Mouse (Mus musculus) G1E-ER4 (cell line): ENCODE data around the gene H2-Q2. TPM values are rescaled to one million over a fixed set of nuclear protein-coding genes. Genes with fewer than 3 reads are reported as not detected.

Experiments used
- GATA1 ChIP-seq: IDR thresholded peaks from one replicate; pipeline ENCODE4 v1.8.0; 2012; ENCODE audit warnings: low read length, inconsistent platforms
- polyA plus RNA-seq: library from polyadenylated mRNA; stranded (reverse); fragments of >175 nt; gene quantifications from 2 replicates; pipeline ENCODE4 v1.2.3, GENCODE M21; 2012

The H2-Q2 gene
- not detected in 2 replicates for polyA plus RNA-seq

DNA sequence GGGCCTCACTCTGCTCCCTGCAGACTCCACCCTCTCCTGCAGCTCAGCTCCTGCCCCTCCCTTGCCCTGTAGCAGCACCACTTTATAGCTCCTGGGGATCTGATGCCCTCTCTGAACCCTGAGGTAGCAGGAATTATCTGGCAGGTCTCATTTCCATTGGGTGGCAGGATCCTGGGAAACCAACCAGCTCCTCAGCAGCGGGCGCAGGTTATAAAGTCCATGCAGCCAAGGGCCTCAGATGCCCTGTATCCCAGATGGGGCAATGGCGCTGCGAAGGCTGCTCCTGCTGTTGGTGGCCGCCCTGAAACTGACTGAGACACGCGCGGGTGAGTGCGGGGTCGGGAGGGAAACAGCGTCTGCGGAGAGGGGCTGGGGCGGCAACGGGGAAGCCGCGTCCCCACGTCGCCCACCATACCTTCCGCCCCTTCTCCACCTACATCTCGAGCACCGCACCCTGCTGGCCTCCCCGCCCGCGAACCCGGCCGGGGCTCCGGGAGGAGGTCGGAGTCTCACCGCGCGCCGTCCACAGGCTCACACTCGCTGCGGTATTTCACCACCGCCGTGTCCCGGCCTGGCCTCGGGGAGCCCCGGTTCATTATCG lies at the start of gene H2-Q2:
TSS of gene H2-Q2 (plus strand) at position 172 of the 601 bp plus-strand sequence.
- TF ChIP-seq GATA1 = no peak

GRCm38 (mm10) chr17:35301645-35302258 lies 40.3 kb upstream of the H2-Q2 start:
- TF ChIP-seq GATA1 = no peak

DNA sequence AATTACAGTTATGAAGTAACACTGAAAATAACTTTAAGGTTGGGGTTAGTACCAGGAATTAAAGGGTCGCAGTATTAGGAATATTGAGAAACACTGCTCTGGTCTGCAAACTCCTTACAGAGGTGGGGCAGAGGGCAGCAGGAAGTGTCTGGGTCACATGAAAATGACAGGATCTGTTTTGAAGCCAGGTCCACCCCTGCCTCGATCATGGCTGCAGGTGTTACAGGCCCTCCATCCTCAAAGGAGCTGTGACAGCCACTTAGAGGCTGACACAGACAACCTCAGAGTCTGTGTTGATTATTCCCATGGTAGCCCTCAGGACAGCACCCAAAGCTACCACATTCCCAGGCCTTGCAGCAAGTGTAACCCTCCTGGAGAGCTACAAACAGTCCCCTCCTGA lies 38.8 kb upstream of the H2-Q2 start:
- no peak for TF ChIP-seq GATA1

DNA sequence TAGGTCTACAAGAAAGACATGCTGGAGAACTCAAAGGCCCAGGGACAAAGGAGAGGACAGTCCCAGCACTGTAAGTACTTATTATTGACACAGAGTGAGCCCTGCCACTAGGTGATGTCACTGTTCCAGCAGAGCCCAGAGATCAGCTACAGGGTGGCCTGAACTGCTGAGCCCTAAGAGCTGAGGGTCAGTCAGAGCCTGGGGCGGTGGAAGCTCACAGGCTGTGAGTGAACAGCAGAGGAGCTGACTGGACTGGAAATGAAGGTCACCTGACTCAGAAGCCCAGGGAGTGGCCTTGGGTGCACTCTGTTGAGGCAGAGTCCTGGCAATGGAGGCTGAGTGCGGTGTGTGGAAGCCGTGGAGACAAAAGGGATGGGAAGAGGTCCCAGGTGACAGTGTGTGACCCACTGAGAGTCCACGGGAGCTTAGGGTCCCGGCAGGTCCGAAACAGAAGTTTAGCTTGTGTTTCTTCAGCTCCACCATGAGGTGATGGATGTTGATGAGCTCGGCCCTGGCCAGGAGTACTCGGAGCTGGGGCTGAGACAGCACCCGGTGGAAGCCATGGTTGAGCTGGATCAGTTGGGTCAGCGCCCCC lies 38.2 kb upstream of the H2-Q2 start:
- no peak for TF ChIP-seq GATA1

DNA sequence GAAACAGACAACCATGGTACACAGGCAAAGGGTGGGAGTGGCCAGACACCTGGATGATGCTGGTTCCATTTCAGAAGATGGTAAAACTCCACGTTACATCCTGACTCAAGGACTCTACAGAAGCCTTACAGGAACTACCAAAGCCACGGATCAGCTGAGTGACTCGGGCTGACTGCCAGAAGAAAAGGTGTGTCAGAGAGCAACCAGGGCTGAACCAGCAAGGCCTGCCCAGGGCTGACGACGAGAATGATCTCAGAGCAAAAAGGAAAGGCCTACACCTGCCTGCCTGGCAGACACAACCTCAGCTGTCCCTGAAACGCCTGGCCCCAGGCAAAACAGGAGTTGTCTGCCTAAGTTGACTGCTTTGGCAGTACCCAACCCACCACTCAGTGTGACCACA lies 37.6 kb upstream of the H2-Q2 start:
- no peak for TF ChIP-seq GATA1

- no peak for TF ChIP-seq GATA1
These were observed 23.4 kb upstream of the H2-Q2 start for GRCm38 (mm10) chr17:35318671-35319070.

GRCm38 (mm10) chr17:35320327-35321081 lies 21.5 kb upstream of the H2-Q2 start, which contains the start of gene H2-Q1:
Gene H2-Q1, plus strand, starts transcription at chr17:35320405.
- no peak for TF ChIP-seq GATA1

DNA sequence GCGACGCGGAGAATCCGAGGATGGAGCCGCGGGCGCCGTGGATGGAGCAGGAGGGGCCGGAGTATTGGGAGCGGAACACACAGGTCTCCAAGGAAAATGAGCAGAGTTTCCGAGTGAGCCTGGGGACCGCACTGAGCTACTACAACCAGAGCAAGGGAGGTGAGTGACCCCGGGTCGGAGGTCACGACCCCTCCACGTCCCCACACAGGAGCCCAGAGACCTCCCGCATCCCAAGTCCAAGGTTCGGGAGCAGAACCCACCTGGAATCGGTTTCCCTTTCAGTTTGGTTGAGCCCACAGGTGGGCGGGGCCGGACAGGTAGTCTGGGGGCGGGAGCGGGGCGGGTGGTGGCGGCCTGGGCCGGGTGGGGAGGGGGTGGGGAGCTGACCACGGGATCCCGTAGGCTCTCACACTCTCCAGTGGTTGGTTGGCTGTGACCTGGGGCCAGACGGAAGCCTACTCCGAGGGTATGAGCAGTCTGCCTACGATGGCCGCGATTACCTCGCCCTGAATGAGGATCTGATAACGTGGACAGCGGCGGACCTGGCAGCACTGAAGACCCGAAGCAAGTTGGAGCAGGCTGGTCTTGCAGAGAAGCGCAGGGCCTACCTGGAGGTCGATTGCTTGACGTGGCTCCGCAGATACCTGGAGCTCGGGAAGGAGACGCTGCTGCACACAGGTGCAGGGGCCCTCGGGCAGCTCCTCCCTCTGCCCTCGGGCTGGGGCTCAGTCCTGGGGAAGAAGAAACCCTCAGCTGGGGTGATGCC lies 852 bp downstream of the H2-Q2 start:
- no peak for TF ChIP-seq GATA1

GRCm38 (mm10) chr17:35354071-35354470 lies 12.0 kb downstream of the H2-Q2 start:
- TF ChIP-seq GATA1 = no peak

DNA sequence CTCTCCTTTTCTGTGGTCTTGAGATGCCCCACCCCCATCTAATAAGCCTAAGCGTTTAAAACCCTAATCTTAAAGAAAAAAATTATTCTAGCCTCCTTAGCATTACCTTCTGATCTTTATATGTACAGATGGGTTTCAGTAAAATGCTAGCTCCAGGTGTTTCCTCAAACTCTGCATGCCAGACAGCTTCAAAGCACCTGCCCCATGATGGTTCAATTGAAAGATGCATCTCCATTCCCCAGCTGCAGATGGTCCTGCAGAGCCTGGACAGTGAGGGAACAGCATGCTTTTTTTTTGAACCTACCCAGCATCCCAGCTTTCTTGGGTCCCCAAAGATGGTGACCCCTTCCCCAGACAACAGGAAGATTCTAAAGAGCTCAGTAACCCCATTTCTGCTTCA lies 15.0 kb downstream of the H2-Q2 start:
- TF ChIP-seq GATA1 = no peak

DNA sequence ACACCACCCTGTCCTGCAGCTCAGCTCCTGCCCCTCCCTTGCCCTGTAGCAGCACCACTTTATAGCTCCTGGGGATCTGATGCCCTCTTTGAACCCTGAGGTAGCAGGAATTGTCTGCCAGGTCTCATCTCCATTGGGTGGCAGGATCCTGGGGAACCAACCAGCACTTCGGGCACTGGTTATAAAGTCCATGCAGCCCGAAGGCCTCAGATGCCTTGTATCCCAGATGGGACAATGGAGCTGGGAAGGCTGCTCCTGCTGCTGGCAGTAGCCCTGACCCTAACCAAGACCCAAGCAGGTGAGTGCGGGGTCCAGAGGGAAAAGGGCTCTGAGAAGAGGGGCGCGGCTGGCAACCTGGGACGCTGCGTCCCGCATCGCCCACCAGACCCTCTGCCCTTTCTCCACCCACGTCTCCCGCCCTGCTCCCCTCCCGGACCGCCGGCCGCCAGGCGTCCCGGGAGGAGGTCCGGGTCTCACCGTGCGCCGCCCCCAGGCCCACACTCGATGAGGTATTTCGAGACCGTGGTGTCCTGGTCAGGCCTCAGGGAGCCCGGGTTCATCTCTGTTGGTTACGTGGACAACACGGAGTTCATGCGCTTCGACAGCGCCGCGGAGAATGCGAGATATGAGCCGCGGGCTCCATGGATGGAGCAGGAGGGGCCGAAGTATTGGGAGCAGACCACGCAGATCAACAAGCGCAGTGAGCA lies 16.9 kb downstream of the H2-Q2 start:
- no peak for TF ChIP-seq GATA1

DNA sequence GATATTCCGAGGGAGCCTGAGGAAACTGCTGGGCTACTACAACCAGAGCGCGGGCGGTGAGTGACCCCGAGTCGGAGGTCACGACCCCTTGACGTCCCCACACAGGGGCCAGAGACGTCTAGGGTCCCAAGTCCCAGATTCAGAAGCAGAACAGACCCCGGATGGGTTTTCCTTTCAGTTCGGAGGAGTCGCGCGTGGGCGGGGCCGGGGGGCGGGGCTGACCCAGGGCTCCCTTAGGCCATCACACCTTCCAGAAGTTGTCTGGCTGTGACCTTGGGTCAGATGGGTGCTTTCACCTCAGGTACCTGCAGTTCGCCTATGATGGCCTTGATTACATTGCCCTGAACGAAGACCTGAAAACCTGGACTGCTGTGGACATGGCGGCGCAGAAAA lies 17.4 kb downstream of the H2-Q2 start:
- TF ChIP-seq GATA1 = no peak

- no peak for TF ChIP-seq GATA1
These were observed 37.3 kb downstream of the H2-Q2 start, which contains the start of gene H2-Q4 for GRCm38 (mm10) chr17:35379369-35379728. Gene H2-Q4, plus strand, starts transcription at chr17:35379617.

DNA sequence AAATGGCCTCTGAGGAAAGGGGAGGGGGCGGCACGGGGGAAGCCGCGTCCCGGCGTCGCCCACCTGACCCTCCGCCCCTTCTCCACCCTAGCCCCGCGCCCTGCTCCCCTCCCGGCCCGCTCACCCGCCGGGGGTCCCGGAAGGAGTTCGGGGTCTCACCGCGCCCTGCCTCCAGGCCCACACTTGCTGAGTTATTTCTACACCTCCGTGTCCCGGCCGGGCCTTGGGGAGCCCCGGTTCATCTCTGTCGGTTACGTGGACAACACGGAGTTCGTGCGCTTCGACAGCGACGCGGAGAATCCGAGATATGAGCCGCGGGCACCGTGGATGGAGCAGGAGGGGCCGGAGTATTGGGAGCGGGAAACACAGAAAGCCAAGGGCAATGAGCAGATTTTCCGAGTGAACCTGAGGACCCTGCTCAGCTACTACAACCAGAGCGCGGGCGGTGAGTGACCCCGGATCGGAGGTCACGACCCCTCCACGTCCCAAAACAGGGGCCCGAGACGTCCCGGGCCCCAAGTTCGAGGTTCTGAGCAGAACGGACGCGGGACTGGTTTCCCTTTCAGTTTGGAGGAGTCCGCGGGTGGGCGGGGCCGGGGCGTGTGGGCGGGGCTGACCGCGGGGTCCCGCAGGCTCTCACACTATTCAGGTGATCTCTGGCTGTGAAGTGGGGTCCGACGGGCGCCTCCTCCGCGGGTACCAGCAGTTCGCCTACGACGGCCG lies 37.8 kb downstream of the H2-Q2 start:
- TF ChIP-seq GATA1 = no peak

Other genes with a start within 250 kb of the H2-Q2 start
- not detected in 2 replicates for gene Ly6g5c, start 234.0 kb upstream of the H2-Q2 start, polyA plus RNA-seq
- 0.08 and 0.15 TPM in 2 replicates for gene Ly6g5b, start 226.8 kb upstream of the H2-Q2 start, polyA plus RNA-seq
- 62.0 and 85.8 TPM in 2 replicates for gene Gpank1, start 220.8 kb upstream of the H2-Q2 start, polyA plus RNA-seq
- gene Csnk2b, start 220.2 kb upstream of the H2-Q2 start, polyA plus RNA-seq = 66.1 and 68.9 TPM in 2 replicates
- 11.4 and 13.3 TPM in 2 replicates for gene D17H6S53E, start 215.9 kb upstream of the H2-Q2 start, polyA plus RNA-seq
- gene Apom, start 210.2 kb upstream of the H2-Q2 start, polyA plus RNA-seq = 0.23 and 0.27 TPM in 2 replicates
- gene Bag6, start 207.1 kb upstream of the H2-Q2 start, polyA plus RNA-seq = 685 and 826 TPM in 2 replicates
- gene Prrc2a, start 177.3 kb upstream of the H2-Q2 start, polyA plus RNA-seq = 1,478 and 1,496 TPM in 2 replicates
- not detected in 2 replicates for gene Aif1, start 166.2 kb upstream of the H2-Q2 start, polyA plus RNA-seq
- 0.39 and 0.49 TPM in 2 replicates for gene Lst1, start 153.8 kb upstream of the H2-Q2 start, polyA plus RNA-seq
- gene Ltb, start 147.8 kb upstream of the H2-Q2 start, polyA plus RNA-seq = 0.09 and 0.12 TPM in 2 replicates
- gene Tnf, start 140.2 kb upstream of the H2-Q2 start, polyA plus RNA-seq = not detected in 2 replicates
- not detected in 2 replicates for gene Lta, start 136.9 kb upstream of the H2-Q2 start, polyA plus RNA-seq
- not detected in 2 replicates for gene Gm16181, start 121.4 kb upstream of the H2-Q2 start, polyA plus RNA-seq
- gene Atp6v1g2, start 108.6 kb upstream of the H2-Q2 start, polyA plus RNA-seq = 2.2 and 2.7 TPM in 2 replicates
- 39.6 and 44.3 TPM in 2 replicates for gene Nfkbil1, start 106.5 kb upstream of the H2-Q2 start, polyA plus RNA-seq
- gene Ddx39b, start 100.5 kb upstream of the H2-Q2 start, polyA plus RNA-seq = 326 and 338 TPM in 2 replicates
- gene H2-D1, start 79.5 kb upstream of the H2-Q2 start, polyA plus RNA-seq = 56.7 and 69.0 TPM in 2 replicates
- gene H2-Q1, start 21.8 kb upstream of the H2-Q2 start, polyA plus RNA-seq = not detected in 2 replicates
- gene H2-Q4, start 37.4 kb downstream of the H2-Q2 start, polyA plus RNA-seq = not detected in 2 replicates
- not detected in 2 replicates for gene H2-Q6, start 82.6 kb downstream of the H2-Q2 start, polyA plus RNA-seq
- gene H2-Q7, start 96.9 kb downstream of the H2-Q2 start, polyA plus RNA-seq = not detected in 2 replicates
- gene H2-Q10, start 127.8 kb downstream of the H2-Q2 start, polyA plus RNA-seq = not detected in 2 replicates
- not detected in 2 replicates for gene Pou5f1, start 163.8 kb downstream of the H2-Q2 start, polyA plus RNA-seq
- gene Tcf19, start 174.6 kb downstream of the H2-Q2 start, polyA plus RNA-seq = 66.4 and 70.1 TPM in 2 replicates
- gene Cchcr1, start 174.9 kb downstream of the H2-Q2 start, polyA plus RNA-seq = 18.1 and 24.7 TPM in 2 replicates
- 0.76 and 0.77 TPM in 2 replicates for gene Psors1c2, start 191.0 kb downstream of the H2-Q2 start, polyA plus RNA-seq
- gene Cdsn, start 209.9 kb downstream of the H2-Q2 start, polyA plus RNA-seq = not detected in 2 replicates
- not detected in 2 replicates for gene 2300002M23Rik, start 225.2 kb downstream of the H2-Q2 start, polyA plus RNA-seq